Mouse (Mus musculus): ENCODE data around the gene Asgr1.

DNA sequence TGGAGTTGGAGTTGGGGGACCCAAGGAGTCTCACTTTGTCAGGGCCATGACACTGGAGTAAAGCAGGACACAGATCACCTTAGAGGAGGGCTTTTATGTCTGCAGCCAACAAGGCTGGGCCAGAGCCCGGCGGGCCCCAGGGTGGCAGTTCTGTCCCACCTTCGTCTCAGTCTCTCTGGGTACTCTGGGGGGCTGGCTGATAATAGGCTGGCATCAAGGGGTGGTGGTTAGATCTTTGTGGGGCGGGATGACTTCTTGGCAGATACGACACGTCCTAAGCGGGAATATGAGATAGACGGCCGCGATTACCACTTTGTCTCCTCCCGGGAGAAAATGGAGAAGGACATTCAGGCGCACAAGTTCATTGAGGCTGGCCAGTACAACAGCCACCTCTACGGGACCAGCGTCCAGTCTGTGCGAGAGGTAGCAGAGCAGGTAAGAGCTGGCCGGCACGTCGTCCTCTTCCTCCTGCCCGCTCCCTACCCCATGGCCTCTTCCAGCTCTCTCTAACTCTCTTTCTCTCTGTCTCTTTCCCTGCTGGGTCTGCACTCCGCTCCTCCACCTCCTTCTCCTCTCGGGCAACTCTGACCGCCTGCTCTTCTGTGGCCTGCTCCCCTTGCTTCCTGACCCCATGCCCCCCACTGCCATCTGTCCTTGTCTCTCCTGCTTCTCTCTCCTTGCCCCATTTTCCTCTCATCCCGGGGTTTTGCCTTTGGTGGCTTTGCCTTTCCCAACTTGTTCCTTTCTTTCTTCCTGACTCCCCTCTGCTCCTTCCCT lies 11.4 kb upstream of the Asgr1 start:
- TF ChIP-seq CTCF (conservative IDR thresholded peaks at IDR 0.05 in 1 of 2, IDR thresholded peaks at IDR 0.05 in 1 of 2; ENCODE audit: low read depth in 2 of 2, low read length in 2 of 2) (no peak), MAZ (IDR thresholded peaks at IDR 0.05; ENCODE audit: low read depth, low read length) (no peak), CHD2 (IDR thresholded peaks at IDR 0.05; ENCODE audit: low read length) (no peak), USF2 (conservative IDR thresholded peaks at IDR 0.05; ENCODE audit: low read depth, low read length) (no peak)
